Mouse (Mus musculus): ENCODE measurements at regions not wholly inside any gene's neighbourhood (a gene's known extent, or its start where the extent isn't known, plus 50 kb on each side); places are given as distances from the start of the nearest gene placed in this dataset.

GRCm38 (mm10) chr1:156993105-156993504 lies 53.7 kb upstream of the Ralgps2 start:
- no peak for DNase-seq

GRCm38 (mm10) chr1:156992536-156992935 lies 53.1 kb upstream of the Ralgps2 start:
- no peak for DNase-seq

- no peak for DNase-seq
Observed at GRCm38 (mm10) chr1:156990567-156991494, 51.4 kb upstream of the Ralgps2 start.

GRCm38 (mm10) chr1:156990112-156990511 lies 50.7 kb upstream of the Ralgps2 start:
- no peak for DNase-seq

GRCm38 (mm10) chr1:156989149-156989785 lies 49.8 kb upstream of the Ralgps2 start:
- DNase-seq, result no peak
